Mouse (Mus musculus) megakaryocyte, embryonic 14.5 days (primary cell): ENCODE measurements around the gene Zswim1.

Source experiments
- FLI1 ChIP-seq: IDR thresholded peaks from 2 replicates; pipeline ENCODE4 v1.6.1; 2012; ENCODE audit warnings: low read length, inconsistent platforms, mixed read lengths
- GATA1 ChIP-seq: IDR thresholded peaks from 3 replicates; pipeline ENCODE4 v1.6.1; 2012; ENCODE audit warnings: mixed read lengths, low read length, inconsistent platforms, borderline replicate concordance

- TF ChIP-seq GATA1, result no peak
- no peak for TF ChIP-seq FLI1
Measured at GRCm38 (mm10) chr2:164832748-164833301, 10.3 kb downstream of the Zswim1 start, which contains the start of gene Ctsa.
